Mouse (Mus musculus) lung, postnatal 0 days (tissue): ENCODE data around the gene Hsf4. TPM values are rescaled to one million over a fixed set of nuclear protein-coding genes. Genes with fewer than 3 reads are reported as not detected.

Experiments used
- ATAC-seq: fragments of 200-750 bp; cut with Nextera tagmentation; 2 replicates; pipeline ENCODE4 v1.8.0; 2017; ENCODE audit warnings: moderate library complexity
- DNase-seq: peaks from one replicate; pipeline ENCODE4 v3.0.0-alpha.2; 2016; ENCODE audit warnings: low spot score
- H3K27ac ChIP-seq: fragments of 300-500 bp; sonication (generic); 2 replicates; pipeline ENCODE4 v1.5.1; 2014; ENCODE audit warnings: antibody characterized with exemption, mild to moderate bottlenecking, low read length, mixed read lengths
- H3K27me3 ChIP-seq: fragments of 300-500 bp; sonication (generic); replicated peaks from 2 replicates; pipeline ENCODE4 v1.6.1; 2014; ENCODE audit warnings: low read length, mixed read lengths; ENCODE audit not compliant: insufficient read depth
- H3K36me3 ChIP-seq: fragments of 300-500 bp; sonication (generic); 2 replicates; pipeline ENCODE4 v1.6.1; 2014; ENCODE audit warnings: low read length, mixed read lengths; ENCODE audit not compliant: insufficient read depth
- H3K4me1 ChIP-seq: fragments of 300-500 bp; sonication (generic); 2 replicates; pipeline ENCODE4 v1.6.1; 2014; ENCODE audit warnings: antibody characterized with exemption, low read depth, low read length, mixed read lengths; ENCODE audit not compliant: insufficient read depth
- H3K4me2 ChIP-seq: fragments of 300-500 bp; sonication (generic); replicated peaks from 2 replicates; pipeline ENCODE4 v1.6.1; 2014; ENCODE audit warnings: low read depth, mild to moderate bottlenecking, low read length, moderate library complexity, mixed read lengths
- H3K4me3 ChIP-seq: fragments of 300-500 bp; sonication (generic); 2 replicates; pipeline ENCODE4 v1.5.1; 2014; ENCODE audit warnings: low read depth, low read length
- H3K9ac ChIP-seq: fragments of 300-500 bp; sonication (generic); replicated peaks from 2 replicates; pipeline ENCODE4 v1.6.1; 2014; ENCODE audit warnings: low read depth, mild to moderate bottlenecking
- H3K9me3 ChIP-seq: fragments of 300-500 bp; sonication (generic); 2 replicates; pipeline ENCODE4 v1.6.1; 2016; ENCODE audit warnings: low read length, mixed read lengths
- CTCF ChIP-seq: IDR thresholded peaks from 2 replicates; pipeline ENCODE4 v1.5.1; 2016; ENCODE audit warnings: antibody characterized with exemption, mild to moderate bottlenecking
- EP300 ChIP-seq: IDR thresholded peaks from 2 replicates; pipeline ENCODE4 v1.6.1; 2016; ENCODE audit warnings: antibody characterized with exemption, mild to moderate bottlenecking, control low read depth
- WGBS: fragments of 180-500 bp; shearing (Covaris S2); extraction: QIAGEN DNeasy Blood & Tissue Kit; methylation state at CpG from one replicate; pipeline ENCODE4 v1.1.7; 2014; 5-methylcytosine and 5-hydroxymethylcytosine counted together
- polyA plus RNA-seq: library from polyadenylated mRNA; unstranded; fragments of >200 nt; fragmentation: Nextera tagmentation; extraction: Ambion mirVana; gene quantifications from 2 replicates; pipeline ENCODE4 v1.2.1, GENCODE M21; 2015

Gene Hsf4
- polyA plus RNA-seq, 1 experiment from 2014 or later, result 1.7 TPM

DNA sequence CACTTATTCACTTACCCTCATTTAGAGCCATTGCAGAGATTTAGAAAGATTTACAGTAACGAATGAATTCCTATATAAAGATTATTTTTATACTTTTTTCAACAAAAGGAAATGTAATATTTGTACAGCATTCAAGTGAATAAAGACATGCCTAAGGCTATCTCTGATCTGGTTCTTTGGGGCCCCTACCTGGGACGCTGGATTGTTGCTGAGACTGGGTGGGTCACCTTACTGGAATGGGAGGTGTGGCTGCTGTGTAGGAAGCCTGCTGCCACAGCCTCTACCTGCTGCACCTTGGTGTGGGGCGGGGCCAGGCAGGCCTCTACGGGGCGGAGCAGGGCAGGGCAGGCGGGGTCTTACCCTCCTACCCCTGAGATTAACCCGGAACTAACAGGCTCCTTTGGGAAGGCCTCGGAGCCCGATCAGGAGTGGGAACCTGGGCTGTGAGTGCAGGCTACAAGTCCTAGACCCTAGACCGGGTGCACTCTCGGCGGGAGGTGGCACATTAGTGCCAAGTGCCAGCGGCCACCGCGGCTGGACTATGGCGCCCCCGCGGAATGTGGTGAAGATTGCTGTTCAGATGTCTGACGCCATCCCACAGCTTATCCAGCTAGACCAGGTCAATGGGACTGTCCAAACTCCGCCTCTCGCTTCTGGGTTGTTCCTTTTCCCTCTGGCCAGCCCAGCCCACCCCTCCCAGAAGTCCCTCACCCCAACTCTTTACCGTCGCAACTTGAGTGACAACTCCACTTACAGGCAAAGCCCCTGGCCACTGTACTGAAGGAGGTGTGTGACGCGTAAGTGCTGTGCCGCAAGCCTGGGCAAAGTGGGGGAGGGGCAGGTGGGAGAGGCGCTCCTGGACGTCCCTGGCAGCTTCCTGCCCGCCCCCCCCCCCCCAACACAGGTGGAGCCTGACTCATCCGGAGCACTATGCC is 35.9 kb downstream of the Hsf4 start, which contains the start of gene Elmo3:
TSS of gene Elmo3 (plus strand) at position 391 of the 935 bp plus-strand sequence.
- Histone ChIP-seq H3K9ac (0 out of 2 replicates have a peak within 1 kb of the TSS, but pooled peaks have one; percentile 16), H3K9me3 (no peaks in the 10 kb centered on the region), H3K27ac (peak within 1 kb of the TSS; percentile 87), H3K4me2 (peak within 1 kb of the TSS; percentile 59), H3K27me3 (no peaks in the 10 kb centered on the region), H3K4me1 (peaks cover 11% of the 10 kb centered on the region; the same call in 1 of the 2 replicates), H3K36me3 (peaks cover 30% of the 10 kb centered on the region), H3K4me3 (peak within 1 kb of the TSS; percentile 33)
- WGBS, result 7% methylated on average over 28 of the region's 30 CpGs
- TF ChIP-seq CTCF (peak; percentile 29; the same call in 1 of the 2 replicates), EP300 (no peak)
- DNase-seq (peak; percentile 91), ATAC-seq (peak; percentile 93)

DNA sequence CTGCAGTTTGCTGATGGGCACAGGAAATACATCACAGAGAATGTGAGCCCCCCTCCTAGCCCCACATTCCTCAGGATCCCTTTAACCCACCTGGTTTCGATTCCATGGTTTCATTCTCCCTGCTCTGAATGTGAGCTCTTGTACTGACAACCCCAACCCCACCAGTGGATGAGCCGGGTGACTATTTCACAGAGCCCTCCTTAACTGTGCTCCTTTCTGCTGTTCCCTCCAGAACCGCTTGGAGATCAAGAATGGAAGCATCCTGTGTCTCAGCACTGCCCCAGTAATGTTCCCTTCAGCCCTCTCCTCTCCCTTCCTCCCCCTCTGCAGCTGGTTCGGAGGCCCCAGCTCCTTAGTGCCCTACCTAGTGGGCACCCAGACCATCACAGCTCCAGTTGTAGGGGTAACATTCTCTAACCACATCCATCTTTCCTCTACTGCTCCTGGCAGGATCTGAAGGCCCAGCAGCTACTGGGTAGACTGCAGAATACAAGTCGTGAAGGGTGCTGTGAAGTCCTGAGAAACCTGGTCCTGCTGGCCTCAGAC is 36.6 kb downstream of the Hsf4 start:
- Histone ChIP-seq H3K9me3 (no peaks in the 10 kb centered on the region), H3K27me3 (no peaks in the 10 kb centered on the region), H3K36me3 (peaks cover 27% of the 10 kb centered on the region), H3K4me3 (peak overlapping the region; percentile 33), H3K9ac (no peak overlapping the region), H3K27ac (peak overlapping the region; percentile 87), H3K4me1 (peaks cover 11% of the 10 kb centered on the region; the same call in 1 of the 2 replicates), H3K4me2 (peak overlapping the region; percentile 59)
- TF ChIP-seq CTCF (peak; percentile 39), EP300 (no peak)
- DNase-seq, result no peak
- peak; percentile 2; the same call in 1 of the 2 replicates for ATAC-seq
- 24% methylated on average over 5 of the region's 5 CpGs for WGBS

DNA sequence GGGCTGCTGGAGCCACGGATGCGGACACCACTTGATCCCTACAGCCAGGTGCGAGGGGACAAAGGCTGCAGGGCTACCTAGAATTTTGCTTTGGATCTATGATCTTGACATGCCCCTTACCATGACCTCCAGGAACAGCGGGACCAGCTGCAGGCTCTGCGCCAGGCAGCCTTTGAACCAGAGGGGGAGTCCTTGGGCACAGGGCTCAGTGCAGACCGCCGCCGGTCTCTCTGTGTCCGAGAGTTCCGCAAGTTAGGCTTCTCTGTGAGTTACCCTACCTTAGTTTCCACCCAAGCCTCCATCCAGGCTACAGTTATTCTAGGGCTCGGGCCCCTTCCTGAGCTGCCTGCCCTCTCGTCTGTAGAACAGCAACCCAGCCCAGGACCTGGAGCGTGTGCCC is 38.1 kb downstream of the Hsf4 start:
- no peaks in the 10 kb centered on the region for H3K27me3 ChIP-seq
- DNase-seq (no peak), ATAC-seq (no peak)
- H3K4me2 ChIP-seq, result no peak overlapping the region
- no peak overlapping the region for H3K9ac ChIP-seq
- no peak overlapping the region for H3K27ac ChIP-seq
- TF ChIP-seq EP300 (no peak), CTCF (no peak)
- no peaks in the 10 kb centered on the region for H3K9me3 ChIP-seq
- WGBS, result 93% methylated on average over 13 of the region's 13 CpGs
- H3K4me1 ChIP-seq, result peaks cover 11% of the 10 kb centered on the region; the same call in 1 of the 2 replicates
- H3K36me3 ChIP-seq, result peaks cover 24% of the 10 kb centered on the region
- no peak overlapping the region for H3K4me3 ChIP-seq

DNA sequence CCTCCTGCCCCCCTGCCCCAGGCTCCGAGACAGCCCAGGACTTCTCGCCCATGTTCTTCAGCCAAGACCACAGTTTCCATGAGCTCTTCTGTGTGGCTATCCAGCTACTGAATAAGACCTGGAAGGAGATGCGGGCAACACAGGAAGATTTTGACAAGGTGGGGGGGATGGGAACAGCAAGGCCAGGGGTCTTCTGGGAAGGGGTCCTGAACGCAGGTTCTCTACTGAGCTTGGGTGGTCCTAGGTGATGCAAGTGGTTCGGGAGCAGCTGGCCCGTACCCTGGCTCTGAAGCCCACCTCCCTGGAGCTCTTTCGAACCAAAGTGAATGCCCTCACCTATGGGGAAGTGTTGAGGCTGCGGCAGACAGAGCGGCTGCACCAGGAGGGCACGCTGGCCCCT is 38.8 kb downstream of the Hsf4 start:
- Histone ChIP-seq H3K36me3 (peaks cover 30% of the 10 kb centered on the region), H3K4me2 (no peak overlapping the region), H3K4me1 (peaks cover 11% of the 10 kb centered on the region; the same call in 1 of the 2 replicates), H3K27me3 (no peaks in the 10 kb centered on the region), H3K9ac (no peak overlapping the region), H3K27ac (no peak overlapping the region), H3K4me3 (no peak overlapping the region), H3K9me3 (no peaks in the 10 kb centered on the region)
- WGBS, result 90% methylated on average over 10 of the region's 10 CpGs
- TF ChIP-seq CTCF (no peak), EP300 (no peak)
- DNase-seq (no peak), ATAC-seq (no peak)

DNA sequence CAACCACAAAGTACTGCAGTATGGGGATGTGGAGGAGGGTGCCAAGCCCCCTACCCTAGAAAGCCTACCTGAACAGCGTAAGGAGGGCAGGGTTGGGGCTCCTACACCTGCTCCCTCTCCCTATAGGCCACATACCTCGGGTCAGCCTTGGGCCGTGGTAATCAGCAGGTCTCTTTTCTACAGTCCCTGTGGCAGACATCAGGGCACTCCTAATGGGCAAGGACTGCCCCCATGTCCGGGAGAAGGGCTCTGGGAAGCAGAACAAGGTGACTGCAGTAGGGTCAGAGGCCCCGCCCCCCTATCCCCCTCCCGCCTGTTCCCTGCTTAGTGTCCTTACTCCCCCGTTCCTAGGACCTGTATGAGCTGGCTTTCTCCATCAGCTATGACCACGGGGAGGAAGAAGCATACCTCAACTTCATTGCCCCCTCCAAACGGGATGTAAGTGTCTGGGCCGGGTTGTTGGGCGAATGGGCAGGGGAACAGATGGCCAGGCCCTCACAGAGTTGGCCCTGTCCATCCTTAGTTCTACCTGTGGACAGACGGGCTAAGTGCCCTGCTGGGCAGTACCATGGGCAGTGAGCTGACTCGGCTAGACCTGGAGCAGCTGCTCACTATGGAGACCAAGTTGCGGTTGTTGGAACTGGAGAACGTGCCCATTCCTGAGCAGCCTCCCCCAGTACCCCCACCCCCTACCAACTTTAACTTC is 39.7 kb downstream of the Hsf4 start:
- peaks cover 7% of the 10 kb centered on the region; the same call in 1 of the 2 replicates for H3K4me1 ChIP-seq
- H3K36me3 ChIP-seq, result peaks cover 30% of the 10 kb centered on the region
- H3K27ac ChIP-seq, result no peak overlapping the region
- TF ChIP-seq CTCF (no peak), EP300 (no peak)
- WGBS, result 86% methylated on average over 15 of the region's 15 CpGs
- no peak for DNase-seq
- no peak overlapping the region for H3K4me2 ChIP-seq
- no peaks in the 10 kb centered on the region for H3K9me3 ChIP-seq
- no peak overlapping the region for H3K4me3 ChIP-seq
- no peak overlapping the region for H3K9ac ChIP-seq
- no peak for ATAC-seq
- H3K27me3 ChIP-seq, result no peaks in the 10 kb centered on the region

DNA sequence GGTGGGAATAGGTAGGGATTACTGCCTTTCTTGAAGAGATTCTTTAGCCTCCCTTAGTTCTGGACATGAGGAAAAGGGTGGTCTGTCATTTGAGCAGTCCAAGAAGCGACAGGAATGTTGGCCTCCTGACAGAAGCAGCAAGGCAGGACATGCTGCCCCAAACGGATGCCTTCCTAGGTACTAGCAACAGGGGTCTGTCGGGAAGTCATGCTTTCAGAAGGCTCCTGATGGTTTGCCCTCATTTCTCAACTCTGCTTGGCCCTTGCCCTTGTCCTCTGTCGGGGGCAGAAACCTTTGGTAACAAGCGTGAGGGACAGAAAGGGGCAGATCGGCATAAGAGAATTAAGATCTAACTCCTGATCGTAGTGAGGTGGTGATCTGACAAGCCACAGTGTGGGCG is 40.5 kb downstream of the Hsf4 start:
- WGBS, result 86% methylated on average over 8 of the region's 8 CpGs
- no peak for ATAC-seq
- Histone ChIP-seq H3K4me3 (no peak overlapping the region), H3K4me1 (no peaks in the 10 kb centered on the region; the same call in 1 of the 2 replicates), H3K9ac (no peak overlapping the region), H3K9me3 (no peaks in the 10 kb centered on the region), H3K4me2 (no peak overlapping the region), H3K27ac (no peak overlapping the region), H3K27me3 (no peaks in the 10 kb centered on the region), H3K36me3 (peaks cover 30% of the 10 kb centered on the region)
- no peak for DNase-seq
- TF ChIP-seq EP300 (no peak), CTCF (no peak)
